Mouse (Mus musculus): ENCODE measurements around the gene Jmjd7.
A peak's percentile ranks its signal among the peaks of the same experiment; 100 is the strongest.

The Jmjd7 gene

DNA sequence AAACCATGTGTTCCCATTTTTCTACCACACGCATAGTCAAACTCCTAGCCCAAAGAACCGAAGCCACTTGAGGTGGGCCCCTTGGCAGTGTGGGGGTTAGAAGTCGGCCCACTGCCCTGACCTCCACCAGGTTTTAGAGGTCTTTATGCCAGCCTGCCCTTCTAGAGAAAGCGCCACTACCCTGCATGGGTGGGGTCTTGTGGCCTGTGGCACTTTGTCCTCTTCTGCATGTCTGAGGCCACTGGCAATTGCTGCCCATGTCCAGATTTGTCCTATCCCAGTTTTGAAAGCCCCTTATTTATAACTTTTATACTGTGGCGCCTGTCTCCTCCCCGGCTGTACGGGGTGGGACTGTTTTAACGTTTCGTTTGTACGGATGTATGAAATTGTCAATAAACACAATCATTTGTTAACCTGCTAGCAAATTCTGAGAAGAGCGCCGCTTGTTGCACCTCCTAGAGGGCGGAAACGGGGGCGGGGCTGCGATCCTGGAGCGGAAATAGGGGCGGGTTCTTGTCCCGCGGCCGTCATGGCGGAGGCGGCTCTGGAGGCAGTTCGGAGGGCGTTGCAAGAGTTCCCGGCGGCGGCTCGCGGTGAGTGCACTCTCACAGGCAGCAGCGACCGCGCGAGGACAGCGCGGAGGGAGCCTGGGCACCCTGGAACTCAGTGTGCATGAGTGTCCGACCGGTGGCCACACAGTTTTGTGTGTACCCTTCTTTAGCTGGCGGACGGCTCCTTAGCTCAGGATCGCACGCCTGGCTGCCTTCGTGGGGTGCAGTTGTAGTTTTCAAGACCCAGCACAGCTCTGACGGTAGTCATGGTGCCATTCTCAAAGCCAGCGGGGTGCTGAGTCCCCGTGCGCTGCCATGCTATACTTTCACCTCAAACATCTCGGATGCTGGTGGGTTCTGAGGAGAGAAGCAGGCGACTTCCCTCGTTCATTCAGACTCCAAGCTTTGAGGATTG, at the start of gene Jmjd7, which contains the start of gene Gm28042:
Jmjd7 (plus strand) TSS at position 500 of the 966 bp plus-strand sequence.
Gm28042 (plus strand) TSS at position 510 of the 966 bp plus-strand sequence.
- peak; percentile 52 for DNase-seq (ENCODE audit: low read depth, low spot score)

- DNase-seq (ENCODE audit: low read depth, low spot score), result no peak
These were observed 46.8 kb upstream of the Jmjd7 start for GRCm38 (mm10) chr2:119980343-119980986.

DNA sequence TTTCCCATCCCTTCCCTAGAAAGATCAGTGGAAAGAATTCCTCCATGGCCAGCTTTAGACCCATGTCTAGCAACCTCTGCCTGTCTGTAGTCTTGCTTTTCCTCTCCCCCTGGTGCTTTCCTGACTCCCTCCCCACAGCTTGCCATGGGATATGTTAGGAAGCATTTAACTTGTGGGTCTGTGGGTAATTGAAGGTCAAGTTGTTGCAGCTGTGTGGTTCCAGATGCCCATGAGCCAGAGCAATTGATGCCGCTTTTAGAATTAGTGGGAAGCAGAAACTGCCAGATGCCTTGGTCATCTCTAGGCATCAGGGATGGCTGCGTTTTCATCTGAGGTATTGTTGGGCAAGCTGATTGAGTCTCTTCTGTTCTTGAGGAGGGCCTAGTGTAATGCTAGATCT, 45.7 kb upstream of the Jmjd7 start:
- DNase-seq (ENCODE audit: low read depth, low spot score), result no peak

DNA sequence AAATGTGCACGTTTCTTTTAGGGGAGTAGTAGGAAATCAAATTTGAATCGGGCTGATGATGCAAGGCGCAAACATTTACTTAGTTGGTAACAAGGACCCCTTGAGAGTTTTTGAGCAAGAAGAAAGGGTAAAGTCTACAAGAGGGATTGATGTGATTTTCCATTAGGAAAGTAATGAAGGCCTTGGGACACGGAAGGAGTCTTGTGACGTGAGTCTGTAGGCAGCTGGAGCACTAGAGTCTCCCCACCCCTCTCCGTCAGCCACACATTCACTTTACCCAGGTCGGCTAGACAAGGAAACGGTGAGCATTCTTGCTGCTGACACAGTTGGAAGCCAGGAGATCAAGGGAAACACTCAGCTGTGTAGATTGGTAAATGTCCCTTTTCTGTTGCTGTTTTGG, 41.4 kb upstream of the Jmjd7 start:
- no peak for DNase-seq (ENCODE audit: low read depth, low spot score)

- DNase-seq (ENCODE audit: low read depth, low spot score), result no peak
These were observed 40.9 kb upstream of the Jmjd7 start for GRCm38 (mm10) chr2:119986369-119986768.

DNA sequence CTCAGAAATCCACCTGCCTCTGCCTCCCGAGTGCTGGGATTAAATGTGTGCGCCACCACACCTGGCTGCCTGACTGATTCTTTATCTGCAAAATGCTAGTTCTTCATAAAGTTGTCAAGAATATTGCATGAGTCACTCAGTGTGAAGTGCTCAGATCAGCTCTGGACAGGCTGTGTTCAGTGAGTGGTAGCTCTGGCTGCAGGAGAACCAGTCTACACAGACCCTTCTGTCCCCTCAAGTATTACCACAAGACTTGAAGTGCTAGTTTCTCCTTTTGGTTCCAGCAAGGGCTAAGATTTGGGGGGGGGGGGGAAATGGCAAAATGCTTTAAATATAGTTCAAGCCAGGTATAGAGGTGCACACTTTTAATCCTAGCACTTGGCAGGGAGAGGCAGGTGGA, 39.8 kb upstream of the Jmjd7 start:
- DNase-seq (ENCODE audit: low read depth, low spot score), result no peak

DNA sequence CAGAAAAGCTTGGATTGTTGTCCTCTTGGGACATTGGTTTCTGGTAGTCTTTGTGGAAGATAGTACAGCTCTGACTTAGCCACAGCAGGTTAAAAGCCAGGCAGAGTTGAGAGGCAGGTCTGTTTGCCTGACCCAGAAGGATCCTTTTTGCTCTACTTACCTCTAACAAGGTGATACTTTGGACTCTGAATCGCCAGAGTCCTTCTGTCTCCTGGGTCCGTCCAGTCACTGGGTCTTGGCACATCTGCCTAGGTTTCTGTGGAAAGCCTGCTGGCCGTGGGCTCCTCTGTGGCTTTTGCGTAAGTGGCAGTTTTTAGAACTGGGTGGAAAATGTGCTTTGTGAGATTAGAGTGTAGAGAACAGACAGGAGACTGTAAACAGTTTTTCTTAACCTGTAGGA, 38.3 kb upstream of the Jmjd7 start:
- DNase-seq (ENCODE audit: low read depth, low spot score), result no peak

DNA sequence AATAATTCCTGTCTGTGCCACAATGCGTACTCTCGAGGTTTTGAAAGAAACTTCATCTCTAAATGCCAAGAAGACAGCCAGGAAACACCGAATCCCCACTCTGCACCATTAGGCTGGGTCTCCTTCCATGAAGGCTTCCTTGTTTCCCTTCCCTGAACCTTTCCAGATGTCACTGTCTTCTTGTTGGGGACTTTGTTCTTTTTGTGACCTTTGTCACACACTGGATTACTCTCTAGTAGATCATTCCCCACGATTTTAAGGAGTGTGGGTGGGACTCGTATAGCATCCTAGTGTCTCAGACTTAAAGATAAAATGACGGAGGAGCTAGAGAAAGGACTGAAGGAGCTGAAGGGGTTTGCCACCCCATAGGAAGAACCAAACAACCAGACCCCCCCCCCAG, 36.4 kb upstream of the Jmjd7 start:
- DNase-seq (ENCODE audit: low read depth, low spot score), result no peak

- no peak for DNase-seq (ENCODE audit: low read depth, low spot score)
These were observed 34.9 kb upstream of the Jmjd7 start for GRCm38 (mm10) chr2:119992349-119992748.

- DNase-seq (ENCODE audit: low read depth, low spot score), result no peak
These were observed 33.8 kb upstream of the Jmjd7 start for GRCm38 (mm10) chr2:119993515-119993914.

GRCm38 (mm10) chr2:119994839-119995238, 32.4 kb upstream of the Jmjd7 start:
- DNase-seq (ENCODE audit: low read depth, low spot score), result no peak

GRCm38 (mm10) chr2:119995391-119996281, 31.6 kb upstream of the Jmjd7 start:
- DNase-seq (ENCODE audit: low read depth, low spot score), result no peak

GRCm38 (mm10) chr2:119997354-119997753, 29.9 kb upstream of the Jmjd7 start:
- no peak for DNase-seq (ENCODE audit: low read depth, low spot score)

- DNase-seq (ENCODE audit: low read depth, low spot score), result no peak
These were observed 27.6 kb upstream of the Jmjd7 start for GRCm38 (mm10) chr2:119999731-120000130.

DNA sequence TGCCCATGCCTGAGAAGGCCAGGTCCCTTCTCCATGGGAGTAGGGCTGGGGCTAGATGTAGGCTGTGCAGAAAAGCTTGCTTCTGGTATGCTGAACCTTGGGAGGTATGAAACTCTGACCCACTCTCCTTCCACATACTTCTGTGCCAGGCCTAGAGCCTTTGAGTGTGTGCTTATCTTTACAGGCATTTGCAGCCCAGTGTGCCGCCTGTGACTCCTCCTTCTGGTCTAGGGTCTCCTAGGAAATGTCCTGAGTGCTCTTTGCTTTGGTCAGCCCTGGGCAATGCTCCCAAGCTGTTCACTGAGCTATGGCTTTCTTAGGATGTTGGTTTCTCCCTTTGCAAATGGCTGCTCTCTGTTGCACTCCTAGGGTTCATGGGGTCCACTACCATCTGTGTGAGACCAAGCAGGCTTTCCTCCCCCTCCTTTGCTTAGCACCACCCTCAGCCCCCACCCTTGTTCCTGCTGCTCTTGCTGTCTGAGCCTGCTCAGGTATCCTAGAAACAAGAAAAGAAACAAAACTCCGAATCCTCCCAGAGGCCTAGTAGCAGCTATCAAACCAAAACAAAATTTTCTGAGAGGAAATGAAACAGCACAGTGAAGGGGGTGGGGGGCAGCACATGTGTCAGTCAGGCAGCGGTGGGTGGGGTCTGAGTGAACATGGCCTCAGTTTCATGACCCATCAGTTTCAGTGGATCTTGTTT, 26.2 kb upstream of the Jmjd7 start:
- DNase-seq (ENCODE audit: low read depth, low spot score), result no peak

- no peak for DNase-seq (ENCODE audit: low read depth, low spot score)
These were observed 25.3 kb upstream of the Jmjd7 start for GRCm38 (mm10) chr2:120001956-120002355.

GRCm38 (mm10) chr2:120003970-120004369, 23.3 kb upstream of the Jmjd7 start:
- no peak for DNase-seq (ENCODE audit: low read depth, low spot score)

DNA sequence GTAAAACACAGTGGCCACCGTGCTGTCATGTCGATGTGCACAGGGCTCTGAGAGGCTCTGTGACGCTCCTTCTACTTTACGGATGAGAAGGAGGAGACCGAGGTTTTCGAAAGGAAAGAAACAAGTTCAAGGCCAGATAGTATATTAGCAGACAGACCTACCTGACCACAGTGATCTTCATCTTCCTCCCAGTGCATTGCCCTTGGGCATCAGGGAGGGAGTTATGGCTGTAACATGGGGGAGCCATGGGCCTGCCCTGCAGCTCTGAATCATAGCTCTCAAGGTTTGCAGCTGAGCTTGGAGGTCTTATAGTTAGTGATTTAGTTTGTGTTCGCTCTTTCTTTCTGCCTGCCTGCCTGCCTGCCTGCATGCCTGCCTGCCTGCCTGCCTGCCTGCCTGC, 20.6 kb upstream of the Jmjd7 start:
- DNase-seq (ENCODE audit: low read depth, low spot score), result no peak

- no peak for DNase-seq (ENCODE audit: low read depth, low spot score)
These were observed 19.5 kb upstream of the Jmjd7 start for GRCm38 (mm10) chr2:120007680-120008210.

DNA sequence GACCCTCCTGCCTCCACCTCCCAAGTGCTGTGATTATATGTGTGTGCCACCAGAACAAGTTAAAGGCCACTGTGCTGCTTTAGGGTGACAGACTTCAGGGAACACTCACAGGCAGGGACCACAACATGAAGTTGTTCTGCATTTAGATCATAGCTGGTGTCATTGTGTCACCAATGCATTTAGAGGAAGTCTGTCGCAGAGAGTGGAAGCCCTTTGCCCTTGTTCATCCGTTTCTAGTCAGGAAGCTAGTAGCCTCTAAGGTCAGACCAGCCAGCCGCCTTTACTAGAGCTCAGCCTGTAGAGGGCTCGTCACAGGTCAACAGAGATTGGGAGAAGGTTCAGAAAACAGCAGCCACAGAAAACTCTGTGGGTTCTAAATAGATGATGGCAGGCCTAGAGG, 18.6 kb upstream of the Jmjd7 start:
- DNase-seq (ENCODE audit: low read depth, low spot score), result no peak

Data from WW6 (cell line).